Mouse (Mus musculus) heart, embryonic 15.5 days (tissue): ENCODE measurements around the gene Brd7. TPM values are rescaled to one million over a fixed set of nuclear protein-coding genes. Genes with fewer than 3 reads are reported as not detected.

Experiments
- ATAC-seq: fragments of 200-750 bp; cut with Nextera tagmentation; replicated peaks from 2 replicates; pipeline ENCODE4 v1.8.0; 2017; ENCODE audit warnings: low read depth, moderate TSS enrichment; ENCODE audit not compliant: insufficient number of reproducible peaks, insufficient read depth, low FRiP score
- H3K27ac ChIP-seq: fragments of 300-500 bp; sonication (generic); 2 replicates; pipeline ENCODE4 v1.5.1; 2015; ENCODE audit warnings: mild to moderate bottlenecking, inconsistent platforms
- H3K27me3 ChIP-seq: fragments of 300-500 bp; sonication (generic); 2 replicates; pipeline ENCODE4 v1.6.1; 2015; ENCODE audit warnings: inconsistent platforms
- H3K36me3 ChIP-seq: fragments of 300-500 bp; sonication (generic); 2 replicates; pipeline ENCODE4 v1.6.1; 2015; ENCODE audit warnings: mild to moderate bottlenecking, inconsistent platforms
- H3K4me1 ChIP-seq: fragments of 300-500 bp; sonication (generic); replicated peaks from 2 replicates; pipeline ENCODE4 v1.6.1; 2015; ENCODE audit warnings: inconsistent platforms
- H3K4me2 ChIP-seq: fragments of 300-500 bp; sonication (generic); 2 replicates; pipeline ENCODE4 v1.6.1; 2015; ENCODE audit warnings: inconsistent platforms, mild to moderate bottlenecking, moderate library complexity
- H3K4me3 ChIP-seq: fragments of 300-500 bp; sonication (generic); 2 replicates; pipeline ENCODE4 v1.5.1; 2015; ENCODE audit warnings: mild to moderate bottlenecking, inconsistent platforms
- H3K9ac ChIP-seq: fragments of 300-500 bp; sonication (generic); 2 replicates; pipeline ENCODE4 v1.6.1; 2015; ENCODE audit warnings: mild to moderate bottlenecking, inconsistent platforms
- H3K9me3 ChIP-seq: fragments of 300-500 bp; sonication (generic); replicated peaks from 2 replicates; pipeline ENCODE4 v1.6.1; 2016; ENCODE audit warnings: inconsistent platforms
- WGBS: fragments of 180-500 bp; shearing (Covaris S2); methylation state at CpG from one replicate; pipeline ENCODE4 v1.1.7; 2015; ENCODE audit warnings: mixed read lengths; 5-methylcytosine and 5-hydroxymethylcytosine counted together
- polyA plus RNA-seq: library from polyadenylated mRNA; unstranded; fragments of >200 nt; fragmentation: Nextera tagmentation; extraction: Ambion mirVana; gene quantifications from 2 replicates; pipeline ENCODE4 v1.2.1, GENCODE M21; 2015

Brd7 gene
- polyA plus RNA-seq, 1 experiment from 2014 or later: 69.1 TPM

DNA sequence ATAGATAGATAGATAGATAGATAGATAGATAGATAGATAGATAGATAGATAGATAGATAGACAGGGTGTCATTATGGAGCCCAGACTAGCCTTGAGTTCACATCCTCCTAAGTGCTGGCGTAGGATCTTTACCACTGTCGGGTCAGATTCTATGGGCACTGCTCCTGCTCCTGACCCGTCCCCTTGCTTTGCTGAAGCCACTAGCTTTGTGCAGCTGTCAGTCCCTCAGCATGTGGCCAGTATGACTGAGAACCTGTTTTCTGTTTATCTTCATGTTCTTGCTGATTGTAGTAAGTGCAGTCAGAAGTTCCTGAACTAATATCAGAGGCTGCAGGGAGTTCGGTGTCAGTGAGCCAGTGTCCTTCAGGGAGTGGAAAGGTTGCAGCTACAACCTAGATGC, 54.3 kb downstream of the Brd7 start:
- Histone ChIP-seq H3K36me3 (no peaks in the 10 kb centered on the region), H3K9me3 (no peaks in the 10 kb centered on the region), H3K4me1 (peaks cover 4% of the 10 kb centered on the region; the same call in 1 of the 2 replicates), H3K27me3 (peaks cover 6% of the 10 kb centered on the region; the same call in 1 of the 2 replicates), H3K4me3 (no peak overlapping the region), H3K9ac (no peak overlapping the region), H3K27ac (no peak overlapping the region), H3K4me2 (no peak overlapping the region)
- WGBS: 72% methylated on average over 4 of the region's 4 CpGs
- no peak for ATAC-seq

DNA sequence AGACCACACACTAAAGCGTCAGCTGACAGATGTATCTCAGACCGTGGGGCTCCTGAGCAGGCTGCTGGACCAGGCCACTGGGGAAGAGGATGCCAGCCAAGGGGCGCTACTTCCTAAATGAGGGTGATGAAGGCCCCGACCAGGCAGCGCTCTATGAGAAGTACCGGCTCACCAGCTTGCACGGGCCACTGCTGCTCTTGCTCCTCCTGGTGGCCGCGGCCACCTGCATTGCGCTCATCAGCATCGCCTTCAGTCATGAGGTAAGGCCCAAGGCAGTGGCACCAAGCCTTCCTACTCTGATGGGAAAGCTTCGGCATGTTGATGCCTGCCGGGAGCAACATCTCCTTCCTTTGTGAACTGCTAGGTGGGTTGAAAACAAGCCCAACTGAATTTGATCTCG, 55.5 kb downstream of the Brd7 start:
- WGBS: 64% methylated on average over 14 of the region's 14 CpGs
- Histone ChIP-seq H3K27me3 (peaks cover 6% of the 10 kb centered on the region; the same call in 1 of the 2 replicates), H3K27ac (no peak overlapping the region), H3K36me3 (no peaks in the 10 kb centered on the region), H3K9me3 (no peaks in the 10 kb centered on the region), H3K4me3 (no peak overlapping the region), H3K4me1 (peaks cover 11% of the 10 kb centered on the region), H3K9ac (no peak overlapping the region), H3K4me2 (no peak overlapping the region)
- ATAC-seq: no peak

DNA sequence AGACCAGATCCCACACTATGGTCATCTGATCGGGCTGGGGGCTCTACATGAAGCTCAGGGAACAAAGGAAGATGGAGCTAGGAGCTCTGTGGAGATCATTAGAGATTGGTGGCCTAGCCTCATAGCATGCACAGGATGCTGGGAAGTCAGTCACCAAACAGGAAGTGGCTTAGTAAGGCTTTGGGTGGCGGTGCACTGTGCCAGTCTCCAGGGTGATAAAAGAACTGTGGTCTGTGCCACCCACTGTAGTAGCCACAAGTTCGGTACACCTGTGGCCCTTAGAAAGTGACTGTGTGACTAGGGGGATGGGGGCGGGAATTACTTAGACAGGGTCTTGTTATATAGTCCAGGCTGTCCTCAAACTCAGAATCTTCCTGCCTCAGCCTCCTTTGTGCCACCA, 56.2 kb downstream of the Brd7 start:
- Histone ChIP-seq H3K36me3 (no peaks in the 10 kb centered on the region), H3K27ac (no peak overlapping the region), H3K4me1 (peaks cover 11% of the 10 kb centered on the region), H3K27me3 (peaks cover 5% of the 10 kb centered on the region; the same call in 1 of the 2 replicates), H3K9me3 (no peaks in the 10 kb centered on the region), H3K4me2 (no peak overlapping the region), H3K9ac (no peak overlapping the region), H3K4me3 (no peak overlapping the region)
- WGBS: 88% methylated on average over 4 of the region's 4 CpGs
- no peak for ATAC-seq

DNA sequence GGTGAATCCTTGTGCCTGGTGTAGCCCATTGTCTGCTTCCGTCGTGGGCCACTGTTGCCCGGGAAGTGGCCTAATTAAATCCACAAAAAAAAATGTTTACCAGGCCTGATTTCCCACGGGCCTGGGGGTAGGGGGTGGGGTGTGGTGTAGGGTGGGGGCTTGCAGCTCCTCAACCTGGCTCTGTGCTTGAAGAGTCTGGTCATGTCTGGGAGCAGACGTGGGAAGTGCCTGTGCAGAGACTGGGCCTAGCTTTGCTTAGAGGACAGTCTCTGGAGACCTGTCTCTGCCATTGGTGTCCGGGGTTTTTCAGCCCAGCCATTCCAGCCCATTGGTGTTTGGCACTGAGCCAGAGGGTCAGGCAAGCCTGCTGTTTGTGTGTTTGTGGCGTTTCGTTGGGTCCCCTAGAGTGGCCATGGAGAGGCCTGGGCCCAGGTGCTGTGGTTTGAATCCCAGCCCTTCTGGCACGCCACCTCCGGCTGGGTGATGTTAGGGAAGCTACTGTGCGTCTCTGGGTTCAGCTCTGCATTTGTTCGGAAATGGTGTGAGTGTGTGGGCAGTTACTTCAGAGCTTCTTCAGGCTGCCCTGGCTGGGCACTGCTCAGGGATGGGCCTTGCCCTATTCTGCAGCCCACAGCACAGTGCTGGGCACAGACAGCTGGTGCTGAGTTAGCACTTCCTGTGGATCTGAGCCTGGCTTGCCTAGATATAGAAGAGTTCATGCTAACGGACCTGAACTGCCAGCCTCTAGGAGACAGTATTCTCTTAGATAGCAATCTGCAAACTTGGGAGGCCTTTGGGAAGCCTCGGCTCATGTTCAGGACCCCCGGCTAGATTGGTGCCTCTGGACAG, 60.2 kb downstream of the Brd7 start:
- no peak overlapping the region for H3K4me2 ChIP-seq

DNA sequence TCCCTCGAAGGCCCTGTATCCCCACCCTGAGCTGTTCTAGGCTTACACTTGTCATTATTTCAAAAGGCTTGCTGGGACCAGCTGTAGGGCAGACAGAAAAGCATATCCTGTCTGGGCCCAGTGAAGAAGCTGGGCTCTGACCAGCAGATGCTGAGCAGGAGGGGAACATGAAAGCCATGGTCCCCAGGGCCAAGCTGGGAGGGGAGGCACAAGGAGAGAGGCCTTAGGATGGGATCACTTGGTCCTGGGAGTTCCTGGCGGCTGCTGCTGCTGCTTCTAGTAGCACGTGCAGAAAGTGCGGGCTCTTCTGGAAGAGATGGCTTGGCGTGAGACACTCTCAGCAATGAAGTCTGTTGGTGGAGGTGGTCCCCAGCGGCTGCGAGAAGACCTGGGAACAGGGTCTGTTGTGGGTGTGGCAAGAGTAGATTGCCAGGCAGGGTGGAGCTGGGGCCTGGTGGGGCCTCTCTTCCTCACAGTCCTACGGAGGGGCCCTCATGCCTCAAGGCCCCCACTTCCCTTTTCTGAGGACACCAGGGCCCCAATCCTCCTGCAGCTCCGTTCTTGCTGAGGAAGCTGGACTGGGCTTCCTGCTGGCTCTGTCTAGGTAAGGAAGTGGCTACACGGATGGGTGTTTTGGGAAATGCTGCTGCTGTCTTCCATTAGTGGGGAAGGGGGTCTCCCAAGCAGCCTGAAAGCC, 61.9 kb downstream of the Brd7 start:
- no peaks in the 10 kb centered on the region for H3K36me3 ChIP-seq
- no peak overlapping the region for H3K4me2 ChIP-seq
- H3K4me3 ChIP-seq: no peak overlapping the region
- no peak overlapping the region for H3K9ac ChIP-seq
- H3K27ac ChIP-seq: peak overlapping the region; percentile 45; the same call in 1 of the 2 replicates
- H3K27me3 ChIP-seq: no peaks in the 10 kb centered on the region
- H3K4me1 ChIP-seq: peaks cover 24% of the 10 kb centered on the region
- WGBS: 60% methylated on average over 10 of the region's 10 CpGs
- H3K9me3 ChIP-seq: no peaks in the 10 kb centered on the region
- 0 out of 2 replicates have a peak, but pooled peaks have one; percentile 20 for ATAC-seq

More for the DNA sequence above, 60.2 kb downstream of the Brd7 start:
- Histone ChIP-seq H3K9me3 (no peaks in the 10 kb centered on the region), H3K4me1 (peaks cover 24% of the 10 kb centered on the region), H3K36me3 (no peaks in the 10 kb centered on the region), H3K27me3 (no peaks in the 10 kb centered on the region), H3K27ac (no peak overlapping the region), H3K4me3 (no peak overlapping the region), H3K9ac (no peak overlapping the region)
- no peak for ATAC-seq
- 68% methylated on average over 15 of the region's 15 CpGs for WGBS

DNA sequence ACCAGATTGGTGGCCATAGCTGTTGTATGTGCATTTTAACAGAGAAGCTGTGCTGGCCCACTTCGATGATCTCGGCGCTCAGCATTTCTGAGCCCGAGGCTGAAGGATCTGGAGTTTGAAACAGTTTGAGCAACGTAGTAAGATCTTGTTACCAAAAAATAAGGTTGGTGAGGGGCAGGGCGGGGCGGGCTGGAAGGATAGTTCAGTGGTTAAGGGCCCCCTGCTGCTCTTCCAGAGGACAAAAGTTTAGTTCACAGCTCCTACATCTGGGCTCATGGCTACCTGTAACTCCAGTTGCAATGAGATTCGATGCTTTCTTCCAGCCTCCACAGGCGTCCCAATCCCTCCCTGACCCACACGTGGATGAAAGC, 63.3 kb downstream of the Brd7 start:
- Histone ChIP-seq H3K4me2 (no peak overlapping the region), H3K27me3 (no peaks in the 10 kb centered on the region), H3K4me1 (peaks cover 24% of the 10 kb centered on the region), H3K4me3 (no peak overlapping the region), H3K27ac (no peak overlapping the region), H3K9me3 (no peaks in the 10 kb centered on the region), H3K9ac (no peak overlapping the region), H3K36me3 (no peaks in the 10 kb centered on the region)
- no peak for ATAC-seq
- WGBS: 80% methylated on average over 10 of the region's 10 CpGs

DNA sequence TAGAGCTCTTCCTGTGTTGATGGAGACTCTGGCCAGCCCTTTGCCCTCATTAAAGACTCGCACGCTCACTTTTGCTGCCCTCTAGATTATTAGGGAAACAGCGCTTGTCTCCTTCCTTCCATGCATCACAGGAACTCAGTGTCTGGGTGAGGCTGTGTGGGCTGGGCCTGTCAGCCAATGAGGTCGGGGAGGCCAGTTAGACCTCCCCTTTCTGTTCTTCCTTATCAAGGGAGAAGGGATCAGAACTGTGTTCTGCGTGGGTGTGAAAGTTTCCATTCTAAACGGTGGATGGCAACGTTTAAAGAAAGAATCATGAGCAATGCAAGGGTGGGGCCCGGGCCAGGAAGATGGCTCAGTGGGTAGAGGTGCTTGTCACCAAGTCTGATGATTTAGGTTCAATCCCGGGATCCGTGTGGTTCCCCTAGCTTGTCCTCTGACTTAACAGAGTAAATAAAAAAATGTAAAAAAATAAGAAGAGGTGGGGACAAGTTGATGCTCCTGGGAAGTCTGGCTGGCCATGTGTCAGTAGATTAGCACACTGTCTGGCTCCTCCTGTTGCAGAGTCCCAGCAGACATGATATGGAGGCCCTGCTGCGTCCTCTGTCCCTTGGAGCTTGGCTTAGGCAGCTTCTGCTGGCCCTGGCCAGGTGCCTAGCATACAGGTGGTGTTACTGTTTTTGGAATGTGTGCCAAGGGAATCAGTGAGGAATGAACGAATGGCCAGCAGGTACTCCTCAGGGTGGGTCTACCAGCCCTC, 63.8 kb downstream of the Brd7 start:
- Histone ChIP-seq H3K9me3 (no peaks in the 10 kb centered on the region), H3K4me2 (no peak overlapping the region), H3K27me3 (no peaks in the 10 kb centered on the region), H3K36me3 (no peaks in the 10 kb centered on the region), H3K9ac (no peak overlapping the region), H3K4me1 (peaks cover 24% of the 10 kb centered on the region), H3K27ac (no peak overlapping the region; the same call in 1 of the 2 replicates), H3K4me3 (no peak overlapping the region)
- ATAC-seq: 0 out of 2 replicates have a peak, but pooled peaks have one; percentile 21
- WGBS: 31% methylated on average over 12 of the region's 12 CpGs

DNA sequence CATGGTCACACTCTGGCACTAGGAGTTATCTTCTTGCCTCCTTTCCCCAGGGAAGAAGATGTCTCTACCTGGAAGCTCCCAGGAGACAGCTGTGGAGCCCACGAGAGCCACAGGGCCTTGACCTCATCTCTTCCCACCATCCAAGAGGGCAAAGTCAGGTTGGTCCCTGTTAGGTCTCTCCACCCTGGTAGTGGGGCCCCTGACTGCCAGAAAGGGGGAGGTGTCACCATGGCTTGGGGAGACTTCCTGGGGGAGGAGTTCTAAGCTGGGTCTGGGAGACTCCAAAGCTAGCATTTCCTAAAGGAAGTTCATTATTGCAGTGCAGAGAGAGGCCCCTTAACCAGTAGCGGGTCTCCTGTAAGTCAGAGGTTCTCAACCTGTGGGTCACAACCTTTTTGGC, 67.0 kb downstream of the Brd7 start:
- ATAC-seq: no peak
- Histone ChIP-seq H3K9me3 (no peaks in the 10 kb centered on the region), H3K4me2 (peak overlapping the region; percentile 3; the same call in 1 of the 2 replicates), H3K36me3 (no peaks in the 10 kb centered on the region), H3K9ac (no peak overlapping the region), H3K27me3 (no peaks in the 10 kb centered on the region), H3K4me1 (peaks cover 12% of the 10 kb centered on the region), H3K4me3 (no peak overlapping the region), H3K27ac (no peak overlapping the region)
- 75% methylated on average over 2 of the region's 2 CpGs for WGBS

DNA sequence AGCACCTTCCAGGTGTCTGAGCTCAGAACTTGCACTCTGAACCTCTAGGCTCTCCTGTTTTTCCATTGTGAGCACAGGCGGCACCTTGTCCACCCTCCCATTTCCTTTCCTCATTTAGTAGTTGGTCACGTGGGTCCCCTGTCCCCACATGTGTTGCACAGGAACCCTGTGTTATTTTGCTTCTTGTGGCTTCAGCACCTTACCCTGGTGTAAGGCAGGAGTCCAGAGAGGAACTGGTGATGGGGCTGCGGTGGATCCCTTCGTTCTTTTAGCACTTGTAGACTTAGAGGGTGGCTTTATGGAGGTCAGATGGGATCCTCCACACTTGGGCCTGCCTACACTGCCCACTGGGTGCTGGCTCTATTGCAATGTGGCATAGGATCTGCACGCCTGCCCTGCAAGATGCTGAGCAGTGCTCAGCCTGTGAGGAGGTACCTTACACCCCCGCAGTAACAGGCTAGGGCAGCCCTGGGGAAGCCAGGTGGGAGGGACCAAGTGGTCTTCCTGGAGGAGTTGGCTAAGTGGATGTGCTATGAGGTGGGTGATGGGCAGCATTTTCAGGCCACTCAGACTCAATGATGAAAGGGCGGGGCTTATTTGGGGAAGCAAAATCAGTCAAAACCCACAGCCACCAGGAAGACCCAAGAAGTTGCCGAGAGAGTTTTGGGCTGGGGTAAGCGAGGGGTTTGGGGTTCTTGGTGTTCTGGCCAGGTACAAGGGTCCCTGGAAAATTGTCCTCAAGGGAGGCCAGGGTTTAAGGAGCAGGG, 68.2 kb downstream of the Brd7 start:
- Histone ChIP-seq H3K4me3 (no peak overlapping the region), H3K27me3 (no peaks in the 10 kb centered on the region), H3K27ac (no peak overlapping the region), H3K36me3 (no peaks in the 10 kb centered on the region), H3K9ac (no peak overlapping the region), H3K4me2 (no peak overlapping the region), H3K9me3 (no peaks in the 10 kb centered on the region), H3K4me1 (peaks cover 8% of the 10 kb centered on the region)
- WGBS: 78% methylated on average over 9 of the region's 9 CpGs
- no peak for ATAC-seq

DNA sequence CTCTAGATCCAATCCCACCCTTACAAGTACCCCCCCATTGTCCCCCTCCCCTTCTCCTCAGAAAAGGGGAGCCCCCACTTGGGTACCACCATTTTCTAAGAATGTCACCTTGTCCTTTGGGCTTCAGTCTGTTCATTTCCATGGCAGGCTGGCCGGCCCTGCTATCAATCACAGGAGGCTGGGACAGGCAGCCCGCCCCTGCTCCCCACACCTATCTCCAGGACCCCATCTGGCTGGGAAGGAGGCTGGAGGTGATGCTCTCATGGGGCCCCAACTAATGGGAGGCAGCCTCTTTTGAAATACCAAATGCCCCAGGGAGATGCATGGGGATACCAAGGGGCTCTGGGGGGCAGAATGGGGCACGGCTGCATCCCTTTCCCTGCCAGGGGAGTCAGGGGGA, 69.1 kb downstream of the Brd7 start:
- no peak overlapping the region for H3K4me3 ChIP-seq
- no peak overlapping the region for H3K27ac ChIP-seq
- no peaks in the 10 kb centered on the region for H3K27me3 ChIP-seq
- WGBS: 94% methylated on average over 3 of the region's 3 CpGs
- no peak for ATAC-seq
- no peaks in the 10 kb centered on the region for H3K9me3 ChIP-seq
- no peak overlapping the region for H3K4me2 ChIP-seq
- no peaks in the 10 kb centered on the region for H3K36me3 ChIP-seq
- peaks cover 8% of the 10 kb centered on the region for H3K4me1 ChIP-seq
- no peak overlapping the region for H3K9ac ChIP-seq
